Mouse (Mus musculus): ENCODE results near the gene Baiap2l2.
"Not testable (repeated sequence)": the region's sequence is repeated elsewhere in the genome, so short reads cannot be mapped to it uniquely, and the experiment has no call there.

The Baiap2l2 gene

DNA sequence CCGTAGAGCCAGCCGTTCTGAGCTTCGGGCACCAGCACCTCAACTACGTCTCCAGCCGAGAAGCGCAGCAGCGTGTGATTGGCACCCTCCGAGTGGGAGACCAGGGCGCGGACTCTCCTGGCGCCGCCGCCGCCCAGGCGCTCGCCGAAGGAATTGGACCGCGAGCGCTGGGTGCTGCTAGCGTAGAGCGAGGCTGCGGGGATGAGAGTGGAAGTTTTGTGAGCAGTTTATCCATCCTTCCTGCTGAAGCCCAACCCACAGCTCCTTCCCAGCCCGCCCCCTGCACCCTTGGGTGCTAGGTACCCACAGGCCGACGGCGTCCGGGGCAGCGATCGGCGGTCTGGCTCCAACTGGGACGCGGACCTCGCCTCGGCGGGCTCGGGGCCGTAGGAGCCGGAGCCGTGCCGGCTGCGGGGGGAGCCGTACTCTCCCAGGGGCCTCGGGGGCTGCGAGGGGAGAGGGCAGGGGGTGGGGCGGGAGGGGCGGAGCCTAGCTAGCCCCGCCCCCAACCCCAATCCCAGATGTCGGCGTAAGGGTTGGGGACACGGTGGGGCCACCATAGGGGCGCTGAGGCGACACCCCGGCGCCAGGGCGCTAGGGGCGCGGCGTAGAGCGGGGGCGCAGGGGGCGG lies 24.1 kb downstream of the Baiap2l2 start:
- peak; percentile 61 for DNase-seq

GRCm38 (mm10) chr15:79258521-79258920 lies 26.8 kb downstream of the Baiap2l2 start:
- peak; percentile 24 for DNase-seq

- no peak for DNase-seq
Measured at GRCm38 (mm10) chr15:79254661-79255060, 30.7 kb downstream of the Baiap2l2 start, which contains the start of gene Slc16a8. Gene Slc16a8, minus strand, starts transcription at chr15:79254761.

- no peak for DNase-seq
Measured at GRCm38 (mm10) chr15:79252580-79252979, 32.8 kb downstream of the Baiap2l2 start.

DNA sequence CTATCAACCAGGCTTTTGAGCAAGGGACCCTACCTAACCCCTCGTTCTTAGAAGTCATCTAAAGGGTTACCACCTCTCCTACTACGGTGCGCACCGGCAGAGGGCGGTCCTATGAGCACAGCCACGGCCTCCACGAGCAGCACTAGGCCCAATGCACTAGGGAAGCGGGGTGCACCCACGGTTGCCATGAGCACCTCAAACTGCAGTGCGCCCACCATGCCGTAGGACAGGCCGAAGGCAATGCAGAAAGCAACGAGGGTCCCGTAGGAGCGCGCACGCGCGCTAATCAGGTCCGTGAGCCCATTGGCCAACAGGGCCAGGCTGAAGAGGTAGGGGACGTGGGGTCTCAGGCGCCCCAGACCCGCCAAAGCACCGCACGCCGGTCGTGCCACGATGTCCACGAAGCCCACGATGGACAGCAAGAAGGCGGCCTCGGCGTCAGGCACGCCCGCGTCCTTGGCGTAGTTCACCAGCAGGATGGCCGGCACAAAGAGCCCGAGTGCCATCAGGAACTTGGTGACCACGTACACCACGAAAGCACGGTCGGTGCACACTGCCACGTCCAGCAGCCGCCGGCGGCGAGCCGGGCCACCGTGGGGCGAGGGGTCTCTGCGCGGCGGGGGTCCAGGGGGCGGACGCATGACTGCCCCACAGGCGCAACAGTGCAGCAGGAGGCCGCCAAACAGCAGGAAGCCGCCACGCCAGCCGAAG lies 33.4 kb downstream of the Baiap2l2 start:
- no peak for DNase-seq

GRCm38 (mm10) chr15:79251168-79251567 lies 34.2 kb downstream of the Baiap2l2 start:
- DNase-seq: no peak

DNA sequence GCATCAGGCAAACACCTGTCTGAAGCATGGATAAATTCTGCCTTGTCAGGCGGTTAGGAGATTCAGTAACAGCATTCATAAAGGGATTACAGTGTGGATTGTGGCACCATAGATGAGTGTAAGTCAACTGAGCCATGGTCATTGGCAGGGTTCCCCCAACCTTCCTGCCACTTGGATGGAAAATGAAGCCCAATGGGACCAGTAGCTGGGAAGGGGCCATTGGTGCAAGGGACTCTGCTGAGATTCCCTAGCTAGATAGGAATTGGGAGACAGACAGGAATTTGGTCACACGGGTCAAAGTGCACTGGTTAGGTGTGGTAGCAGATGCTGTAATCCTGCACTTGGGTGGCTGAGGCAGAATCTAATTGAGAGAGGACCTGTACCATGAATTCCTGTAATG lies 35.1 kb downstream of the Baiap2l2 start:
- no peak for DNase-seq

DNA sequence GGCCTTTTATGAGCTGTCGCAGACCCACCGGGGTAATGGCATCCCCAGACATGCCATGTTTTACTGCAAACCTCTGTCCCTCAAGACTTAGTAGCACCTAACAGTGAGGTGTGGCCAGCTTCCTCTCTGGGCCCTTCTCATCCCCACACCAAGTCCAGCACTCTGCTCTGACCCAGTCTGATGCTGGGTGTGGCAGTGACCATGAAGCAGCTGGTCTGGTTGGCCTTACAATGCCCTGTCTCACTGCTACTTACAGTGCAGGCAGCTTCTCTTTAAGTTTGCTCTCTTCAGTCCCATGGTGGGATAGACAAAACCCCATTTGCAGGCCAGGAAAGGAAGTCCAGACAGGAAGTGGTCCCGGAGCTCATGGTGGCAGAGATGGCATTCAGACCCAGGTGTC lies 40.0 kb downstream of the Baiap2l2 start:
- no peak for DNase-seq

DNA sequence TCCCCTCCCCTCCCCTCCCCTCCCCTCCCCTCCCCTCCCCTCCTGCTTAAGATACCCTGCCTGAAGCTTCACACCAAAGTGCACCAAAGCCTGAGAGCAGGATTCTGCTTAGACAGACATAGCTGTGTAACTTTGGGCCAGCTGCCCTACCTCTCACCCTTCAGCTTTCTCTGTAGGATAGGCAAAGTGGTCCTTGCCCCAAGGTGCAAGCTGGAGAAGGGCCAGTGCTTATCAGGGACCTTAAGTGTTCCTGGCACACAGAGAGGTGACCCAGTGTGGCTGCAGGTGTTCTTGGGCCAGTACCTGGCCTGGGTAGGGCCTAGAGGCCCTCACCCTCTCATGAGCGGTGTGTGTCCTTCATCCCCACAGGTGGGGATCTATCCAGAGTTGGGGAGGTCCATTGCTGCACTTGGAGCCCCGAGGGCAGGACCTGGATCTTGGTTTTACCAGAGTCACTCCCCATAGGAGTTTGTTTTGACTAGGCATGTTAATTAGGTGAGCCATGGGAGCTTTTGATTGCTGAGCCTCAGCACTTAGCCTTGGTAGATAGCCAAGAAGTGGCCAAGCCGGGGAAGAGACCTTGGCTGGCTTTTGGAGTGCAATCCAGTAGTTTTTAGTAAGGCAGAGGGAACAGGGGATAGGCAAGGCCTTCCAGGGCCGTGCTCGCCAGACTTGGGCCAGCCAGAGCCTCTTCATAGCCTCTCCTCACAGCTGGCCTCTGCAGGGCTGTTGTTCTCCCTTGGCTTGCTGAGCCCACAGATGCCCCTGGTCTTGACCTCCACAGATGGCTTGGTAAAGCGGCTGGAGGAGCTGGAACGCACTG lies 41.1 kb downstream of the Baiap2l2 start:
- DNase-seq: no peak

DNA sequence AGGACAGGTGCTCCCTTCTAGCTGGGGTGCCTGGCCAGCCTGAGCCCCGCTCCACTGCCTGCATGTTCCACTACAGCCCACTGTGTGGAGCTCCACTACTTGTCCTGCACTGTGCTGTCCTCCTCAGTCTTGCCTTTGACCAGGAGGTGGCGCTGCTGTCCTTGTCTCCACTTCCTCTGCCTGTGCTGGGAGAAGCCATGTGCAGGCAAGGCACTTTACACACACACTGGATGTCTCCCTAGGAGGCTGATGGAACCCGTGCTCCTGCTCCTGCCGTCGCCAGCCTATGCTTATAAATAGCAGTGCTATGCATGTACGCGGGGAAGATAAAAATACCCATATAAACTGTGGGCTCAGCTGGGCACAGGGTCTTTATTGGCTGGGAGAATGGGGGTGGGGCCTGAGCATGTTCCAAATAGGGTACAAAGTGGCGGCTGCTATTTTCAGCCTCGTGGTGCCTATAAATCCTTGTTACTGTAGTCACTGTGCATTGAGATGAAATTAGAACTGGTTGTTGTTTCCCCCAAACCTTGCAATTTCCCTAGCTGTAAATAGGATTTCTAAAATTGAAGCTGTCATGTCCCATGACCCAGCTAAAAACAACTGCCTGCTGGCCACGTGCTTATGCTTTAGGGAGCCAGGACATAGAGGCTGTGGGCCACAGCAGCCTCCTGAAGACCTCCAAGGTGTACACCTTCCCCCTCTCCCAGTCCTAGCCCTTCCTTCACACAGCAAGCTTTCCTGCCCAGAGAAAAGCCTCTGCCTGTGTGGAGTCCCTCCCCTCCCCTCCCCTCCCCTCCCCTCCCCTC lies 41.9 kb downstream of the Baiap2l2 start:
- DNase-seq: peak; percentile 97

DNA sequence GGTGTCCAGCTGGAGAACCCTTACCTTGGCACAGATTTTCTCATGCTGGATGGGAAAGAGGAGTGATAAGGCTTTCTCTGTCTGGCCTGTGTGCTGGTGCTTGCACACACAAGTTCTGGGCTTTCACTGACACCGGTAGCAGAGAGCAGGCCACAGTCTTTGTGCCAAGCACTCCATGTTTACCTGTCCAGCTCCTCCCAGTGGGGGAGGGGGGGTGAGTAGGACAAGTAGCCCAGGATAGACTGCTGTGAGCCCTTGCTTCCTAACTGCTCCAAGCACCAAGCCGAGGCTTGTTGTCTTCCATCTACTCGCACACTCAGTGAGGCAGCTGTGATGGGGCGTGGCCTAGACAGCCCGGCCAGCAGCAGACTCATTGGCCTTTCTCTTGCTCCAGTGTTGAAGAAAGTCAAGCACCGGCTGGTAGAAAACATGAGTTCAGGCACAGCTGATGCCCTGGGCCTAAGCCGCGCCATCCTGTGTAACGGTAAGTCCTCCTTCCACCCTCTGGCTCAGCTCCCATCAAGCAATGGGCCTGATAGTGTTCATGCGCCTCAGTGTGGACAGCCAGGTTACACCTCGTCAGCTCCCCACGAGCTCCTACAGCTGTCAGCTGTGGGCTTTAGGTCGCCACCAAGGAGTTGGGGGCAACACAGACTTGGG lies 42.6 kb downstream of the Baiap2l2 start:
- DNase-seq: no peak

DNA sequence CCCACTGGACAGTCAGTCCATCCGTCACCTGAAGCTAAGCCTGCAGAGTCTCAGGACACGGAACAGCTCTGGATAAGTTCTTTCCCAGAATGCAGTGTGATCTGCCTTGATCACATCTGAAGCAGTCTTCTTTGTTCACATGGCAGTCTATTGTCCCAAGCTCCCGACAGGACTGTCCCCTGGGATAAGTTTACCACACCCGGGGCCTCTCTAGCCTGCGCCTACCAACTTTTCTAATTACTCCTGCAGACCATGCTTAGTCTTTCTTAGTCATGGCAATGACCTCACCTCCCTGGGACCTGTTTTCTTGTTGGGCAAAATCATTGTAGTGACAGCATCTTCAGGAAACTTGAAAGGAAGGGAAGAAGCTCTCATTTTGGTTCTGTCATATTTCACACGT lies 47.3 kb downstream of the Baiap2l2 start:
- no peak for DNase-seq

- DNase-seq: no peak
Measured at GRCm38 (mm10) chr15:79235268-79235667, 50.1 kb downstream of the Baiap2l2 start.

- peak; percentile 92 for DNase-seq
Measured at GRCm38 (mm10) chr15:79229058-79229821, 56.1 kb downstream of the Baiap2l2 start, which contains the start of the genes Pick1 and Gm49486. Gene Pick1, plus strand, starts transcription at chr15:79229173. Gene Gm49486, plus strand, starts transcription at chr15:79229391.

GRCm38 (mm10) chr15:79225780-79226179 lies 59.6 kb downstream of the Baiap2l2 start:
- not testable (repeated sequence) for DNase-seq

DNA sequence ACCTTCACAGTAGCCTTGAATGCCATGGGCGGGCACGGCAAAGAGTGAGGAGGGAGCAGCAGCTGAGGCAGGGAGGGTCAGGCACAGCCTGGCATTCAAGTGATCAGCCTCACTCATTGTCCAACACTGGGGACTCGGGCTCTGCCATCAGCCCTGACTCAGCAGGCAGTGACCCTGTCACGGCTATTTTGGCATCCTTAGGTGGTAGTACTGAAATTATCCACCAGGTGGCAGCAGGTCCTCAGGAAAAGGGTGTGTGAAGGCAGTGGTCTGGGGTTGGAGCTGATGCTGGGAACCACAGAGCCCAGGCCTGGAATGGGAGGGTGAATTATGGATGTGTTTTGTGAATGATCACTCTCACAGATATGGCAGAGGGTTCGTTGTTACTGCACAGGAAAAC lies 60.7 kb downstream of the Baiap2l2 start:
- DNase-seq: peak; percentile 94

GRCm38 (mm10) chr15:79223641-79224040 lies 61.7 kb downstream of the Baiap2l2 start:
- no peak for DNase-seq

DNA sequence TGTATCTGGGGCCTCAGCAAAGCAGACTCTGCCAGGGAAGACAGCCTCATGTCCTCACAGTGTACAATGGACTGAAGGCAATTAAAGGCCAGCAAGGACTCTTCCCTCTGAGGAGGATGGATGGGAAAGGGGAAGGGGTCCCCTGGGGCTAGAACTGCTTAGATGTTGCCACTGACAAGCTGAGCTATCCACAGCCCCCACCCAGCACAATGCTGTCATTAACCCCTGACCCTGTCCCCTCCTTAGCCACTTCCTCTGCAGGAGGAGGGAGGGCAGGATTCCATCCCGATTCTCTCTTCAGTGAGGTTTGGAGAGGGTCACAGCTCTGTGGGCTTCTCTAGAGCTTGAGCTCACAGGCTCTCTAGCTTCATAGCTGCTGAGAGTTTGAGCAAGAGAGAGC lies 65.8 kb downstream of the Baiap2l2 start:
- DNase-seq: no peak

- DNase-seq: no peak
Measured at GRCm38 (mm10) chr15:79216191-79216590, 69.1 kb downstream of the Baiap2l2 start.

GRCm38 (mm10) chr15:79213591-79213990 lies 71.7 kb downstream of the Baiap2l2 start:
- peak; percentile 69 for DNase-seq

- no peak for DNase-seq
Measured at GRCm38 (mm10) chr15:79212750-79213446, 72.4 kb downstream of the Baiap2l2 start.

All from lung, postnatal 10 days (tissue).